Mouse (Mus musculus) hindbrain, embryonic 16.5 days (tissue): ENCODE data around the gene Orm2. TPM values are rescaled to one million over a fixed set of nuclear protein-coding genes. Genes with fewer than 3 reads are reported as not detected.

Source experiments
- ATAC-seq: fragments of 200-750 bp; cut with Nextera tagmentation; 2 replicates; pipeline ENCODE4 v1.8.0; 2017; ENCODE audit warnings: moderate TSS enrichment, moderate library complexity
- H3K27ac ChIP-seq: fragments of 300-500 bp; sonication (generic); 2 replicates; pipeline ENCODE4 v1.5.1; 2014; ENCODE audit warnings: low read depth, mild to moderate bottlenecking, control low read depth, low read length, moderate library complexity
- H3K27me3 ChIP-seq: fragments of 300-500 bp; sonication (generic); replicated peaks from 2 replicates; pipeline ENCODE4 v1.6.1; 2014; ENCODE audit warnings: low read length; ENCODE audit not compliant: control insufficient read depth, insufficient read depth
- H3K36me3 ChIP-seq: fragments of 300-500 bp; sonication (generic); 2 replicates; pipeline ENCODE4 v1.6.1; 2014; ENCODE audit warnings: mild to moderate bottlenecking, low read length, moderate library complexity, mixed read lengths; ENCODE audit not compliant: control insufficient read depth, insufficient read depth
- H3K4me1 ChIP-seq: fragments of 300-500 bp; sonication (generic); 2 replicates; pipeline ENCODE4 v1.6.1; 2014; ENCODE audit warnings: low read depth, low read length; ENCODE audit not compliant: control insufficient read depth, insufficient read depth
- H3K4me2 ChIP-seq: fragments of 300-500 bp; sonication (generic); 2 replicates; pipeline ENCODE4 v1.6.1; 2014; ENCODE audit warnings: mild to moderate bottlenecking, low read length, control low read depth, moderate library complexity
- H3K4me3 ChIP-seq: fragments of 300-500 bp; sonication (generic); 2 replicates; pipeline ENCODE4 v1.5.1; 2014; ENCODE audit warnings: mild to moderate bottlenecking, low read length, control low read depth, moderate library complexity
- H3K9ac ChIP-seq: fragments of 300-500 bp; sonication (generic); 2 replicates; pipeline ENCODE4 v1.6.1; 2014; ENCODE audit warnings: low read depth, mild to moderate bottlenecking, control low read depth, low read length, moderate library complexity
- H3K9me3 ChIP-seq: fragments of 300-500 bp; sonication (generic); 2 replicates; pipeline ENCODE4 v1.6.1; 2014; ENCODE audit warnings: mild to moderate bottlenecking, low read length, moderate library complexity; ENCODE audit not compliant: control insufficient read depth
- WGBS: fragments of 180-500 bp; shearing (Covaris S2); extraction: QIAGEN DNeasy Blood & Tissue Kit; methylation state at CpG from one replicate; pipeline ENCODE4 v1.1.7; 2014; 5-methylcytosine and 5-hydroxymethylcytosine counted together
- polyA plus RNA-seq: library from polyadenylated mRNA; unstranded; fragments of >200 nt; fragmentation: Nextera tagmentation; extraction: Ambion mirVana; gene quantifications from 2 replicates; pipeline ENCODE4 v1.2.1, GENCODE M21; 2015

Gene Orm2
- polyA plus RNA-seq, 1 experiment from 2014 or later = not detected

DNA sequence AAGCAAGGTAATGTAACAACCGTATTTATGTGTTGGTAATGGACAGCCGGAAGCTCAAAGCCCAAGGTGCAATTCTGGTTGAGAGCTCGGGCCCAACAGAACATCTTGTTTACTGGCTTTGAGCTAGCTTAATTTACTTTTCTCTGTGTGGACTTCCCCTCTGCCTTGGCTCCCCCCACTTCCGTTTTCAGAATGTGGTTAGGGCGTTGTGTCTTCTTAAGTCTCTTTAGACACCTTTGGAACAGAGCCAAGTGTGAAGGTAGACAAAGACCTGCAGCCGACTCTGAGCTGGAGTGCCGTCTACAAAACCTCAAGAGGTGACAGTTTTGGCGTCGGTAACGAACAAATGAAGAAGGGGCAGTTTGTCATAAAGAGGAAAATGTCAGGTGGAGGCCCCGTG, 23.5 kb downstream of the Orm2 start:
- H3K4me1 ChIP-seq = peaks cover 13% of the 10 kb centered on the region
- no peak overlapping the region for H3K27ac ChIP-seq
- WGBS = 77% methylated on average over 11 of the region's 11 CpGs
- H3K9me3 ChIP-seq = no peaks in the 10 kb centered on the region
- no peak overlapping the region for H3K4me2 ChIP-seq
- no peak overlapping the region for H3K4me3 ChIP-seq
- ATAC-seq = no peak
- H3K36me3 ChIP-seq = no peaks in the 10 kb centered on the region
- no peak overlapping the region for H3K9ac ChIP-seq
- H3K27me3 ChIP-seq = no peaks in the 10 kb centered on the region

DNA sequence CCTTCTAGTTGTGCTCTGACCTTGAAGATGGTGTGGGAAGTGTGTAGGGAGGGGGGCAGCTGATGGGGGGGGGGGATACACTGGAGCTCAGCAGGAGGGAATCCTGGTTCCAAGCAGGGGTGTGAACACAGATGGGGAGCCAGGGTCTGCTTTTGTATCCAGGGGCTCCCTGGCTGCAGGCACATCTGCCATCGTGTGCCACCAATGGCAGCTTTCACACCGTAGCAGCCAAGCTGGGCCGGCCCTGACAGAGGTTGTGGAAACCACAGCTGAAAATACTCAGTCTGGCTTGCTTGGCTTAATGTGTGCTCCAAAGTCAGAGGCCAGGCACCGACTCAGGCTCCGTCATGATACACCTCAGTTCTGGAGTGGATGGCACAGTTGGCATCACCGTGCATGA, 25.8 kb downstream of the Orm2 start:
- H3K9ac ChIP-seq = no peak overlapping the region
- H3K9me3 ChIP-seq = no peaks in the 10 kb centered on the region
- H3K36me3 ChIP-seq = no peaks in the 10 kb centered on the region
- ATAC-seq = no peak
- H3K27ac ChIP-seq = no peak overlapping the region
- no peak overlapping the region for H3K4me3 ChIP-seq
- H3K27me3 ChIP-seq = no peaks in the 10 kb centered on the region
- H3K4me1 ChIP-seq = peaks cover 13% of the 10 kb centered on the region
- WGBS = 53% methylated on average over 6 of the region's 6 CpGs
- H3K4me2 ChIP-seq = no peak overlapping the region

DNA sequence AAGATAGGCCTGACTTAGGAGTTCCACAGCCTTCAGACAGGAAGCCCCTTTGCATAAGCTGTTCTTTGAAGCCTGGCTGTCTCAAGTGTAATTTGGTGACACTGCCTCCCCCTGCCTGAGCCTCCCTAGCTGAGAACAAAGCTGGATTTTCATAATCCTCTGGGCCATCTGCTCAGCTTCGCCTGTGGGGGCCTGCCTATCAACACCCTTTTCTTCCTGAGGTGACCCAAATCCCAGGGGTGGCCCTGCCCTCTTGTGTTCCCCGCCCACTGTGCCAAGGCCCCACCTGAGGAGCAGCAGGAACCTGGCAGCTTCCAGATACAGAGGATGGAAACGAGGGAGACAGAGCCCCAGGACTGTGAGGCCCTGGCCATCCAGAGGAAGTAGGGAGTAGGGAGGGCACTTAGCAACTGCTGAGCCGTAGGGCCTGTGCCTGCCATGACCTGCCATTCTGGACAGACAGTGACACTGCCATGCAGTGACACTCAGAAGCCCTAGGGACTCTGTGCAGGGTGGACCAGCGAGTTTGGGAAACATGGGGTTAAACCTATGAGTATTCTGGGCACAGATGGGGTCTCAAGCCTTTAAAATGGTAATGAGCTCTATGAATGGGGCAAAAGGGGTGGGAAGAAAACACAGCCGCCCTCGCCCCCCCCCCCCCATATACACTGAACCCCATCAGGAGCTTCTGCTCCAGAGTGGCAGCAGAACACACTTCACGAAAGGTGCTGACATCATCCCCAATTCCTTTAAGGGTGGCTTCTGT, 27.1 kb downstream of the Orm2 start:
- Histone ChIP-seq H3K36me3 (no peaks in the 10 kb centered on the region), H3K27me3 (no peaks in the 10 kb centered on the region), H3K9ac (peak overlapping the region; percentile 22; the same call in 1 of the 2 replicates), H3K4me3 (no peak overlapping the region), H3K9me3 (no peaks in the 10 kb centered on the region), H3K27ac (peak overlapping the region; percentile 63), H3K4me2 (no peak overlapping the region; the same call in 1 of the 2 replicates), H3K4me1 (peaks cover 13% of the 10 kb centered on the region)
- peak; percentile 57 for ATAC-seq
- 21% methylated on average over 7 of the region's 8 CpGs for WGBS

DNA sequence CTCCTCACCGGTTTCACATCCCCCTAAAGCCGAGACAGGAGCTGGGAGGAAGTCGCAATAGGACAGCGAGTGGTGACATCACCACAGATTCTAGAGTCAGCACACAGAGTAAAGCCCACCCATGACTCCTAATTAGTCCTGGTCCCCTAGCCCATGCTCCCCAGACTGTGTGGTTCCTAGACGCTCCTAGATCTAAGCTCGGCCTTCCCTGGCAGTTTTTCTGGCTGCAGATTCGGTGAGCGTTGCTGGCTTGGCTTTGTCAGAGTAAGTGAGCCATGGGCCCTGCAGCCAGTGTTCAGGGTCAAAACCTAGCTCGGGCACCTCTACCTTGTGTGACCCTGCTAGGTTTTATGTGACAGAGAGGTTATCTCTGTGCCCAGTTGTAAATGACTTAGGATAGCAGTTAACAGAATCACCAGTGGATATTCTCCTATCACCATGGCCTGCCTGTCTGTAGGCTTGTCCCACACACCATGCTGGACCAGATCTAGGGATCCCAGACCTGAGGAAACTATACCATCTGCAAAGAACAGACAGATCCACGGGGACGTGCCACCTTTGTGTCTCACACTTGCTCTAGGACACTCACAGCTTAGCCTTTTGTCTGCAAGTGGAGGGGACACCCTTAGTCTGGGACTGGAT, 27.8 kb downstream of the Orm2 start:
- Histone ChIP-seq H3K4me3 (no peak overlapping the region), H3K4me1 (peaks cover 13% of the 10 kb centered on the region), H3K4me2 (no peak overlapping the region; the same call in 1 of the 2 replicates), H3K27me3 (no peaks in the 10 kb centered on the region), H3K9me3 (no peaks in the 10 kb centered on the region), H3K36me3 (peaks cover 4% of the 10 kb centered on the region; the same call in 1 of the 2 replicates), H3K27ac (peak overlapping the region; percentile 63), H3K9ac (no peak overlapping the region)
- ATAC-seq = peak; percentile 54; the same call in 1 of the 2 replicates
- WGBS = 41% methylated on average over 11 of the region's 11 CpGs

DNA sequence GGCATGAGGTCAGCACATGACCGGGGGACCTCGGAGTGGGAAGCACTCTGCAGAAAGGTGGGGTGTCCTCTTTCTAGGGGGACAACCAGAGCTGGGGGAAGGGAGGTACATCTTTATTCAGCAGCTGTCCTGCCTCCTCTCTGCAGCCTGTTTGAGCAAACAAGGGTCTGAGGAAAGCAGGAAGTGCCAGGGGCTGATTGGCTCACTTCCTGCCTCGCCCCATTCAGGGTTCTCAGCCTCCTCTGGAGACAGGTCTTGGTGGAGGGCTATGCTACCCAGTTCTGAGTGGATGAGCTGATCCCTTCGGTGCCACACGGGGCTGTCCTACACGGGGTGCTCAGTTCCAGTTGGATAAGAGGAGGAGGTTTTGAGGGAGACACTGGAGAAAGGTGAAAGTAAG, 29.1 kb downstream of the Orm2 start:
- peaks cover 13% of the 10 kb centered on the region for H3K4me1 ChIP-seq
- no peaks in the 10 kb centered on the region for H3K9me3 ChIP-seq
- 87% methylated on average over 6 of the region's 6 CpGs for WGBS
- H3K27ac ChIP-seq = no peak overlapping the region
- ATAC-seq = no peak
- no peak overlapping the region for H3K4me2 ChIP-seq
- no peak overlapping the region for H3K4me3 ChIP-seq
- no peak overlapping the region for H3K9ac ChIP-seq
- H3K36me3 ChIP-seq = peaks cover 5% of the 10 kb centered on the region; the same call in 1 of the 2 replicates
- H3K27me3 ChIP-seq = no peaks in the 10 kb centered on the region

DNA sequence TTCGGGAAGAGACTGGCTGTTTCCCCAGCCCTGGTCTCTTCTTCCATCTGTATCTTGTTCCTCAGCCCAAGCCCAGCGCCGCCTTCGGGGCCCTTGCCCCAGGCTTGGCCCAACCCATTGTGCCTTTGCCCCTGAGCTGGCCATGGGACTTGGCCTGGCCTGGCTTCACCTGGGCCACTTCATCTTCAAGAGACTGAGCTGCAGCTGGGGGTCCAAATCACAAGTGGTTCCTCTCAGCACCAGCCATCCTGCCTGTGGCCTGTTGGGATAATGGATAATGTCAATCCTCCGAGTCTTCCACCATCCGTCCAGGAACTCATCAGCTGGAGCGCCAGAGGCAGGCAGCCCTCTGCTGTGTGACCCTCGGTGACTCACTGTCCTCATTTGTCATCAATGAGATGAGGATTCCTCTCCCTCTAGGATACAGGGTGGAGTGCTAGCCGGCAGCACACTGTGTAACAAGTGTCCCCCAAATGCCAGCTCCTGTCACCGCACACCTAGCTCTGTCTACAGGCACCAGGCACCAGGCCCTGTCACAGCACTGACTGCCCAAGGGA, 35.8 kb downstream of the Orm2 start:
- Histone ChIP-seq H3K27me3 (no peaks in the 10 kb centered on the region), H3K4me2 (no peak overlapping the region), H3K9ac (no peak overlapping the region), H3K27ac (no peak overlapping the region), H3K4me3 (no peak overlapping the region), H3K4me1 (peaks cover 8% of the 10 kb centered on the region), H3K9me3 (no peaks in the 10 kb centered on the region), H3K36me3 (peaks cover 5% of the 10 kb centered on the region; the same call in 1 of the 2 replicates)
- WGBS = 83% methylated on average over 10 of the region's 10 CpGs
- ATAC-seq = no peak

DNA sequence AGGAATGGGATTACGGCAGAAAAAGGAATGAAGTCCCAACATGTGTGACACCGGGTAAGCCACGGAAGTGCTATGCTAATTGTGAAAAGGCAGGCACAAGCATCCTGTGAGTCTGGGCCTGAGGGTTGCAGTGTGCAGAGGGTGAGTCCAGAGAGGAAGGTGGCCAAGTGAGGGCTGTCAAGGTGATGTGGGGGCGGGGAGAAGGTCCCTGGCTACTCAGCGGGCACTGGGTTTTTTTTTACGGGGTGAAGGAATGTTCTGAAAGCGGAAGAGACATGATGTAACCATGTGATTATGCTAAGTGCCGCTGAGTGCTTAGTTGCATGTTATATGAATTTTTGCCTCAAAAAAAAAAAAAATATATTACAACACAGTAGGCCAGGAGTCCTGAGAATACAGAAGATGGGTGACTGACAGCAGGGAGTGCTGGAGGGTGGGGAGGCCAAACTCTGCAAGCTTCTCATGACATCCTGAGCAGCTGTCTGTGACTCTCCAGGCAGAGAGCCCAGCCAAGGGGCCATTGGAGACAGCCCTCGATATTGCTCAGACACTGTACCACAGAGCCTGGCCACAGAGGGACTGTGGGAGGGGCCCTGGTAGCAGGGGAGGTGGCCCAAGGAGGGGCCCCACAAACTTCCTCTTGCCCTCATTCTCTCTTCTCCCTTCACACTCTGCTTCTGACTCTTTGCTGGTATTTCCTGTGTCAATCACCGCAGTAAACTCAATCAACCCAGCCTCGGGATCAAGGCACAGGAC, 36.8 kb downstream of the Orm2 start:
- H3K27ac ChIP-seq = peak overlapping the region; percentile 11; the same call in 1 of the 2 replicates
- ATAC-seq = peak; percentile 17; the same call in 1 of the 2 replicates

DNA sequence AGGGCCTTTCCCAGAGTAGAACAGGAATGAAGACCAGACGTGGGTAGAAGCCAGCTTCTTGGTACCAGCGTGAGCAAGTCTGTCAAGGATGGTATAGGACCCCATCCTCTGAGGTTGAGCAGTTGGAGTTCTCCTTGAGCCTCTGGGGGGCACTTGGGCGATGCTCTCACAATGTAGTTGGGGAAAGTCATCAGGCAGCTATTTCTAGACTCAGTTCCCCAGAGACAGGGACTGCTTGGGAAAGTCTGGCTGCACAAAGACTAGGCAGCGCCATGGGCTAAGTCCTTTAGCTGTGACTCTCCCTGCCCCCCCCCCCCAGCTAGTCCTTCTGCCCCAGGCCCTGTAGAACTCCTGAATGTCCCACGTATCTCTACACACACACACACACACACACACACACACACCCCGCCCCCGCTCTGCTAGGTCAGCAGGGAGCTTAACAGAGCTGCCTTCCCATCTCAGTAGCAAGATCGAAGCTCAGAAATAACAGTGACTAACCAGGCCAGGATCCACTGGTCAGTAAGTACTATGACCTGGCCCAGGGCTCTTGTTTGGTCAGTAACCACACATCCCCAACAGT, 37.5 kb downstream of the Orm2 start:
- Histone ChIP-seq H3K4me2 (no peak overlapping the region), H3K27me3 (no peaks in the 10 kb centered on the region), H3K9me3 (no peaks in the 10 kb centered on the region), H3K27ac (peak overlapping the region; percentile 11; the same call in 1 of the 2 replicates), H3K36me3 (peaks cover 2% of the 10 kb centered on the region; the same call in 1 of the 2 replicates), H3K4me3 (no peak overlapping the region), H3K9ac (no peak overlapping the region), H3K4me1 (peaks cover 25% of the 10 kb centered on the region)
- 0 out of 2 replicates have a peak, but pooled peaks have one; percentile 7 for ATAC-seq
- 60% methylated on average over 8 of the region's 8 CpGs for WGBS

More for the DNA sequence above, 36.8 kb downstream of the Orm2 start:
- WGBS = 69% methylated on average over 11 of the region's 11 CpGs
- Histone ChIP-seq H3K27me3 (no peaks in the 10 kb centered on the region), H3K36me3 (peaks cover 5% of the 10 kb centered on the region; the same call in 1 of the 2 replicates), H3K4me1 (peaks cover 18% of the 10 kb centered on the region), H3K9me3 (no peaks in the 10 kb centered on the region), H3K9ac (no peak overlapping the region), H3K4me2 (no peak overlapping the region), H3K4me3 (no peak overlapping the region)
